Mouse (Mus musculus) R1 (cell line): Measurements from ENCODE around the gene Fahd2a.

Experiments used
- DNase-seq: peaks from one replicate; pipeline ENCODE4 v3.0.0-alpha.2; 2018; ENCODE audit warnings: low read depth, low spot score

Gene Fahd2a

GRCm38 (mm10) chr2:127444055-127444789, at the start of gene Fahd2a:
Gene Fahd2a (minus strand): TSS chr2:127444565.
- peak; percentile 96 for DNase-seq

- peak; percentile 82 for DNase-seq
These were observed 40.3 kb upstream of the Fahd2a start for GRCm38 (mm10) chr2:127484476-127485170.

GRCm38 (mm10) chr2:127483001-127483400, 38.6 kb upstream of the Fahd2a start:
- DNase-seq, result peak; percentile 64

- peak; percentile 87 for DNase-seq
These were observed 38.2 kb upstream of the Fahd2a start for GRCm38 (mm10) chr2:127482533-127482911.

- peak; percentile 67 for DNase-seq
These were observed 37.6 kb upstream of the Fahd2a start for GRCm38 (mm10) chr2:127481841-127482532.

GRCm38 (mm10) chr2:127479763-127480162, 35.4 kb upstream of the Fahd2a start:
- DNase-seq, result no peak

GRCm38 (mm10) chr2:127479210-127479609, 34.8 kb upstream of the Fahd2a start:
- DNase-seq, result no peak

GRCm38 (mm10) chr2:127472279-127472678, 27.9 kb upstream of the Fahd2a start:
- DNase-seq, result no peak

- no peak for DNase-seq
These were observed 26.9 kb upstream of the Fahd2a start for GRCm38 (mm10) chr2:127471281-127471680.

- DNase-seq, result no peak
These were observed 26.3 kb upstream of the Fahd2a start for GRCm38 (mm10) chr2:127470661-127471060.

GRCm38 (mm10) chr2:127470183-127470582, 25.8 kb upstream of the Fahd2a start:
- no peak for DNase-seq

- peak; percentile 75 for DNase-seq
These were observed 17.9 kb upstream of the Fahd2a start for GRCm38 (mm10) chr2:127462314-127462713.

- no peak for DNase-seq
These were observed 17.0 kb upstream of the Fahd2a start for GRCm38 (mm10) chr2:127461351-127461750.

- no peak for DNase-seq
These were observed 15.0 kb upstream of the Fahd2a start for GRCm38 (mm10) chr2:127459341-127459740.

- peak; percentile 79 for DNase-seq
These were observed 9.4 kb upstream of the Fahd2a start for GRCm38 (mm10) chr2:127453764-127454163.

GRCm38 (mm10) chr2:127453141-127453540, 8.8 kb upstream of the Fahd2a start:
- no peak for DNase-seq

- DNase-seq, result no peak
These were observed 7.4 kb upstream of the Fahd2a start for GRCm38 (mm10) chr2:127451748-127452147.

GRCm38 (mm10) chr2:127449691-127450090, 5.3 kb upstream of the Fahd2a start:
- DNase-seq, result no peak

GRCm38 (mm10) chr2:127446847-127447246, 2.5 kb upstream of the Fahd2a start:
- DNase-seq, result no peak

GRCm38 (mm10) chr2:127437697-127438096, 6.7 kb downstream of the Fahd2a start:
- no peak for DNase-seq

GRCm38 (mm10) chr2:127435554-127435953, 8.8 kb downstream of the Fahd2a start:
- DNase-seq, result no peak

GRCm38 (mm10) chr2:127435135-127435534, 9.2 kb downstream of the Fahd2a start:
- DNase-seq, result peak; percentile 48
